Mouse (Mus musculus) midbrain, embryonic 16.5 days (tissue): Measurements from ENCODE around the gene Cdc42ep4. TPM values are rescaled to one million over a fixed set of nuclear protein-coding genes. Genes with fewer than 3 reads are reported as not detected.

Experiments
- ATAC-seq: fragments of 200-750 bp; cut with Nextera tagmentation; 2 replicates; pipeline ENCODE4 v1.8.0; 2017; ENCODE audit warnings: moderate TSS enrichment
- H3K27ac ChIP-seq: fragments of 300-500 bp; sonication (generic); 2 replicates; pipeline ENCODE4 v1.5.1; 2014; ENCODE audit warnings: mild to moderate bottlenecking, low read length, mixed read lengths
- H3K27me3 ChIP-seq: fragments of 300-500 bp; sonication (generic); 2 replicates; pipeline ENCODE4 v1.6.1; 2014; ENCODE audit warnings: low read depth, low read length, mixed read lengths; ENCODE audit not compliant: control insufficient read depth, insufficient read depth
- H3K36me3 ChIP-seq: fragments of 300-500 bp; sonication (generic); 2 replicates; pipeline ENCODE4 v1.6.1; 2014; ENCODE audit warnings: mild to moderate bottlenecking, low read length, moderate library complexity, mixed read lengths; ENCODE audit not compliant: control insufficient read depth, insufficient read depth
- H3K4me1 ChIP-seq: fragments of 300-500 bp; sonication (generic); 2 replicates; pipeline ENCODE4 v1.6.1; 2014; ENCODE audit warnings: mild to moderate bottlenecking, low read length, mixed read lengths; ENCODE audit not compliant: control insufficient read depth, insufficient read depth
- H3K4me2 ChIP-seq: fragments of 300-500 bp; sonication (generic); 2 replicates; pipeline ENCODE4 v1.6.1; 2014; ENCODE audit warnings: mild to moderate bottlenecking, low read length, mixed read lengths
- H3K4me3 ChIP-seq: fragments of 300-500 bp; sonication (generic); 2 replicates; pipeline ENCODE4 v1.5.1; 2014; ENCODE audit warnings: low read depth, mild to moderate bottlenecking, low read length, moderate library complexity, mixed read lengths
- H3K9ac ChIP-seq: fragments of 300-500 bp; sonication (generic); 2 replicates; pipeline ENCODE4 v1.6.1; 2014; ENCODE audit warnings: low read depth, low read length, mixed read lengths
- H3K9me3 ChIP-seq: fragments of 300-500 bp; sonication (generic); replicated peaks from 2 replicates; pipeline ENCODE4 v1.6.1; 2014; ENCODE audit warnings: mild to moderate bottlenecking, low read length, mixed read lengths; ENCODE audit not compliant: control insufficient read depth, poor library complexity, severe bottlenecking
- WGBS: fragments of 180-500 bp; shearing (Covaris S2); extraction: QIAGEN DNeasy Blood & Tissue Kit; methylation state at CpG from one replicate; pipeline ENCODE4 v1.1.7; 2014; 5-methylcytosine and 5-hydroxymethylcytosine counted together
- polyA plus RNA-seq: library from polyadenylated mRNA; unstranded; fragments of >200 nt; fragmentation: Nextera tagmentation; extraction: Ambion mirVana; gene quantifications from 2 replicates; pipeline ENCODE4 v1.2.1, GENCODE M21; 2015

Gene Cdc42ep4
- 73.2 and 75.0 TPM in 2 replicates for polyA plus RNA-seq

DNA sequence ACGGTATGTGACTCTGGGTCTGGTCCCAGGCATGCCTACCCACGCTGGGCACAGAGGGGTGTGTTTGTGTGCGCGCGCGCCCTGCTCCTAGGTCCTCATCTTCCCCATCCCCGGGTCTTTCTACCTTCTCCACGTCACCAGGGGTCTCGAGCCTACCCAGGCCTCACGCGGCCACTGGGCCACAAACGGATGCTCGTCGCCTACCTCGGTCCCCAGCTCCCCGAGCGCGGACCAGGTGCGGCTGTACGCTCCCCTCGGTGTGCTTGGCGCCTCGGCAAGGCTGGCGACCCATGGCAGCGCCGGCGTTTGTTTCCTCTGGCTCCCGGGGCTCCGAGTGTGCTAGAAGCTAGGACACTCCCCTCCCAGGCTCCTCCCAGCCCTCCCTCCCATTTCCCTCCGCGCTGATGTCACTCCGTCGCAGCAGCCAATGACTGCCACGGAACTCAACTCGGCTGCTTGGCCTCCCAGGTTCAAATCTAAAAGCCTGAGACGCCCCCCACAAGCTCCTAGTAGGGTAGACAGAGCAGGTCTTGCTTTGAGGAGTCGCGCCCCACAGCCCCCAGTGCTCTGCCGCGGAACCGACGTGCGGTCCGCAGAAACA is at the start of gene Cdc42ep4:
Gene Cdc42ep4 (minus strand): TSS at position 398 of the 601 bp plus-strand sequence.
- peak within 1 kb of the TSS; percentile 75 for H3K4me2 ChIP-seq
- WGBS, result under 1% methylated on average over 44 of the region's 44 CpGs
- H3K27ac ChIP-seq, result peak within 1 kb of the TSS; percentile 94
- no peaks in the 10 kb centered on the region for H3K36me3 ChIP-seq
- peaks cover 33% of the 10 kb centered on the region for H3K4me1 ChIP-seq
- H3K9me3 ChIP-seq, result no peaks in the 10 kb centered on the region
- H3K4me3 ChIP-seq, result peak within 1 kb of the TSS; percentile 86
- no peaks in the 10 kb centered on the region for H3K27me3 ChIP-seq
- peak within 1 kb of the TSS; percentile 89 for H3K9ac ChIP-seq
- peak; percentile 91 for ATAC-seq

DNA sequence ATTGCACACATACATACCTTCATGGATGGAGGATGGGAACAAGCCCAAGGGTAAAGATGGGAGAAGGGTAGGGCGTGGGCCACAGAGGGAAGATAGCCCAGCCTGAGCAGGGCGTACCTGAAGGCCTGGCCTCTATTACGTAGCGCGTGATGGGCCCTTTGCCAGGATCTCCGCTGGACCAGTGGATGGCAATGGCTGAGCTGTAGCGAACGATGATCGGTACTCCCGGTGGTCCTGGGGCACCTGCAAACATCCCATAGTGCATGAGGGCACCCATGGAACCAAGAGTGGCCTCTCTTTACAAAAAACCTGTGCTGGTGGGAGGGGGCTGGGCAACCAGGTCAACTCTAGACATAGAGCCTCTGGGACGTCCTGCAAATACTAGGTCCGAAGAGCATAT is 48.3 kb upstream of the Cdc42ep4 start:
- H3K9ac ChIP-seq, result no peak overlapping the region
- H3K27ac ChIP-seq, result no peak overlapping the region
- no peaks in the 10 kb centered on the region for H3K9me3 ChIP-seq
- H3K36me3 ChIP-seq, result no peaks in the 10 kb centered on the region
- ATAC-seq, result no peak
- no peak overlapping the region for H3K4me2 ChIP-seq
- H3K4me3 ChIP-seq, result no peak overlapping the region
- H3K4me1 ChIP-seq, result peaks cover 12% of the 10 kb centered on the region
- 97% methylated on average over 12 of the region's 12 CpGs for WGBS
- H3K27me3 ChIP-seq, result no peaks in the 10 kb centered on the region

DNA sequence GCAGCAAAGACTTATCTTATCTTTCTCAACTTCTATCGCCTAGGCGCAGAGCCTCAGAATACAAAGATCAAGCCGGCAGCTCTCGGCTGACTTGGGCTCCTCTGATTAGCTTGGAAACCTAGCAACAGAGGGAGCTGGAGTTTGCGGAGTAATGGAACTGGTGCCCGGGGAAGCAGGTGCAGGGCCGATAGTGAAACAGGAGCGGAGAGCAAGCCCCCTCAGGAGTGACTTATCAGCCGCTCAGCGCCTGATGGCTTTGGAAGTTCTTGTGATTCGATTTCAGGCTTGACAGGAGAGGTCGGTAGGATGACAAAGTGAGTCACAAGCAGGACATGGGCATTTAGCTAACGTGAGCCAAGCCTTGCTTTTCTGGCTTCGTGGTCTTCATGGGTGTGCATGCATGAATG is 47.4 kb upstream of the Cdc42ep4 start:
- no peaks in the 10 kb centered on the region for H3K27me3 ChIP-seq
- H3K4me2 ChIP-seq, result no peak overlapping the region
- no peaks in the 10 kb centered on the region for H3K9me3 ChIP-seq
- peaks cover 12% of the 10 kb centered on the region for H3K4me1 ChIP-seq
- H3K27ac ChIP-seq, result no peak overlapping the region
- WGBS, result 27% methylated on average over 14 of the region's 14 CpGs
- no peaks in the 10 kb centered on the region for H3K36me3 ChIP-seq
- H3K4me3 ChIP-seq, result no peak overlapping the region
- H3K9ac ChIP-seq, result no peak overlapping the region
- ATAC-seq, result no peak

DNA sequence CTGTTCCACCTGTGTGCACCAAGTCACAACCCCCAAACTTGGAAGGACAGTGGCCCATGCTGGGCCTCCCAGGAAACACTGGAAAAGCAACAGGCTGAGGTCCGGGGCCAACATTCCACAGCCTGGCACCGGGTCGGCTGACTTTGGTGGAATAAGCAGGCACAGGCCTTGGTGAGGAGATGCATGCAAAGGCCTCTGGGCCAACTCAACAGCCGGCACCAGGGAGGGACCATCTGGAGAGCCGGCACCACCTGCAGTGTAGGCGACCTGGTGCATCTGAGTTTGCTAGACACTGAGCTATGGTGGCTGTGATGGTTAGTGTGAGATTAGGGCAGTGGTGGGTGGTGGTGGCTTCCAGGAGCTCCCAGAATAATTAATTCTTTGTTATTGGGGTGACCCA is 46.3 kb upstream of the Cdc42ep4 start:
- no peak for ATAC-seq

DNA sequence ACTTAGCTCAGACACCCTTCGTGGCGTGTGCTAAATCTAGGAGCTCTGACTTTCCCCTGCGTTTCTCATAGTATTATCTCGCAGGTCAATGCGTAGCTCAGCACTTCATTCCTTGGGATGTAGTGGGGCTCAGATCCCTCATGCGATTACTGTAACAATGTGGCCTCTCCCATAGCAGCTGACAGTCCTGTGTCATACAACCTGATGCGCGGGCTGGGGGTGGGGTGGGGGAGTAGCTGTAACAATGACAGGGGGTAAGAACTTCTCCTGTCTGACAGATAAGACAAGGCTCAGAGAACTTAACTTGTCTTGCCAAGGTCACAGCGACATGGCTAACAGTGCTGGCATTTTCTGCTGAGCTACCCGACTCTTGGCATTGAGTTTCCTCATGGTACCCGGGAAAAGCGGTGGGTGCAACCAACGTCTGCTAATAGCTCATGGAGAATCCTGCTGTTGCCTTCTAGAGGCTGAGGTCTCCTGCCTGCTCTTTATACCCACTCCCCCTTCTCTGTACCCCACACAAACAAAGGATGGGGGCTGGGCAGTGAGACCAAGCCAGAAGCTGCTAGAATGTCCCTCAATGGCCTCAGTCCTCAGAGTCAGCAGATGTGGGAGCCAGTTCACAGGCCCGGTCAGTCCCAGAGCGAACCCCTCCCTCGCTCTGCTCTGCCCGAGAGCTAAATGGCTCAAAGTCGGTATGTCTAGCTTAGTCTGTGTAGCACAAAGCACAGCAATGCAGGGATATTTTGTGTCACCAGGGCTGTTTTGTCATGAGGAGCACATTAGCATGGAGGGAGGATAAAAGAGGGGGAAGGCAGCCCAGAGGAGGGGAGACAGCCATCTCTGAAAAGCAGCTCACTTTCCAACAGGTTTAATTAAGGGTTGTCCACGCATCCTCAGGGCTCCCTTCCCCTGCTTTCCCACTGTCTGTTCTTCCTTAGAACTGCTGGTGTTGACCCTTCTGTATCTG is 45.6 kb upstream of the Cdc42ep4 start:
- WGBS, result 45% methylated on average over 19 of the region's 19 CpGs
- no peaks in the 10 kb centered on the region for H3K27me3 ChIP-seq
- 0 out of 2 replicates have a peak, but pooled peaks have one; percentile 14 for ATAC-seq
- peaks cover 12% of the 10 kb centered on the region for H3K4me1 ChIP-seq
- no peak overlapping the region; the same call in 1 of the 2 replicates for H3K4me2 ChIP-seq
- H3K36me3 ChIP-seq, result no peaks in the 10 kb centered on the region
- H3K27ac ChIP-seq, result peak overlapping the region; percentile 53; the same call in 1 of the 2 replicates
- H3K9ac ChIP-seq, result 0 out of 2 replicates have a peak overlapping the region, but pooled peaks have one; percentile 26
- H3K9me3 ChIP-seq, result no peaks in the 10 kb centered on the region
- H3K4me3 ChIP-seq, result no peak overlapping the region

More for the DNA sequence above, 46.3 kb upstream of the Cdc42ep4 start:
- Histone ChIP-seq H3K9ac (0 out of 2 replicates have a peak overlapping the region, but pooled peaks have one; percentile 26), H3K36me3 (no peaks in the 10 kb centered on the region), H3K4me2 (no peak overlapping the region), H3K9me3 (no peaks in the 10 kb centered on the region), H3K27me3 (no peaks in the 10 kb centered on the region), H3K4me3 (no peak overlapping the region), H3K4me1 (peaks cover 12% of the 10 kb centered on the region), H3K27ac (no peak overlapping the region)
- WGBS, result 72% methylated on average over 6 of the region's 6 CpGs

DNA sequence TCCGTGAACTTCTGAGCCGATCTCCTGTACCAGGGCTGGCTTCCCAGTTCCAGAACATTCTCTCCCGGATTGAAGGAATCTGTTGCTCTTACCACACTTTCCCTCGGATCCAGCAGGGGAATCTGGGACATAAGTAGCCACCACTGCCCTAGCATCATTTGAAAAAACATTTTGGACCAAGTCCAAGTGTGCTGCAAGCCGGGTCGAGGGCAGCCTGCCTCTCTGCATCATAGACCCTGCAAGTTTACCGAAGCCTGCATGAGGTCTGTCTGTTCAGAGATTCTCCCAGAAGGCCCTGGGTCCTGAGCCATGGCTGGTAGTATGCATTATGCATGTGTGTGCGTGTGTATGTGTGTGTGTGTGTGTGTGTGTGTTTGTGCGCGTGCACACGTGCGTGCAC is 44.2 kb upstream of the Cdc42ep4 start:
- Histone ChIP-seq H3K36me3 (no peaks in the 10 kb centered on the region), H3K4me2 (no peak overlapping the region), H3K27me3 (no peaks in the 10 kb centered on the region), H3K9me3 (no peaks in the 10 kb centered on the region), H3K4me3 (no peak overlapping the region), H3K27ac (no peak overlapping the region), H3K4me1 (peaks cover 17% of the 10 kb centered on the region), H3K9ac (no peak overlapping the region)
- 79% methylated on average over 12 of the region's 12 CpGs for WGBS
- ATAC-seq, result no peak

DNA sequence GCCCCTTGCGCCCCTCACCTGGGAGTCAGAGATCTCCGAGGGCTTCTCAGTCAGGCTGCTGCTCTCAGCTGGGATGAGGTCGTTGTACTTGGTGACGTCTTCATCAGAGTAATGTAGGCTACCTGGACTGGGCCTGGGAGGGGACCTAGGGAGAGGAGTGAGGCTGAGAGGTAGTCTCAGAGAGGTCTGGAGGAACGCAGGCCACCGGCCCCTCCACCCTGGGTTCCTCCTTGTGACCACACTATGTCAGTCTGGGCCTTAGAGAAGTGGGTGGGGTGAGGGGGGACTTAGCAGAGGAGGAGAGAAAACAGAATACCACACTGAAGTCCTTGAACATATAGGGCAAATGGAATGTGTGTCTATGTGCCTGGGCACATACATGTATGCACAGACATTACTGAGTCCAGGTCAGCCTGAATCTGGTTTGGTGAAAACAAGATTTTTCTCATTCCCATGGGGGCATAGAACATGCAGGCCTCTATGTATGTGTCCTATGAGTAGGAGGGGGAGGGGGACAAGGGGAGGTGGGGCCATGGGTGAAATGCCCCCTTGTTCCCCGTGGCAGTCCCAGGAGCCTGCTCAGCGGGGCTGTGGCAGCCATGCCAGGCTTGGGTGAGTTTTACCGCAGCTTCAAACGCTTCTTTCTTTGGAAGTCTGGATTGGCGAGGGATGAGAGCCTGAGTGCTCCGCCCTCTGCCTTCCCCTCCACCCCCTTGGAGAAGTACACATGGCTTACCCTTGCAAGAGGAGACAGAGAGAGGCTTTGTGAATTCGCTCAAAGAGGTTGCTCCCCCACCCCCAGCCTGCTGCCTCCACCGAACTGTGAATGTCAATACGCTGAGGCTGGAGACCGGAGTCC is 39.9 kb upstream of the Cdc42ep4 start:
- 30% methylated on average over 16 of the region's 16 CpGs for WGBS
- peak overlapping the region; percentile 42 for H3K27ac ChIP-seq
- H3K9ac ChIP-seq, result 0 out of 2 replicates have a peak overlapping the region, but pooled peaks have one; percentile 6
- H3K9me3 ChIP-seq, result no peaks in the 10 kb centered on the region
- H3K36me3 ChIP-seq, result no peaks in the 10 kb centered on the region
- H3K27me3 ChIP-seq, result no peaks in the 10 kb centered on the region
- peak; percentile 86 for ATAC-seq
- H3K4me2 ChIP-seq, result no peak overlapping the region
- H3K4me3 ChIP-seq, result no peak overlapping the region
- H3K4me1 ChIP-seq, result peaks cover 5% of the 10 kb centered on the region

DNA sequence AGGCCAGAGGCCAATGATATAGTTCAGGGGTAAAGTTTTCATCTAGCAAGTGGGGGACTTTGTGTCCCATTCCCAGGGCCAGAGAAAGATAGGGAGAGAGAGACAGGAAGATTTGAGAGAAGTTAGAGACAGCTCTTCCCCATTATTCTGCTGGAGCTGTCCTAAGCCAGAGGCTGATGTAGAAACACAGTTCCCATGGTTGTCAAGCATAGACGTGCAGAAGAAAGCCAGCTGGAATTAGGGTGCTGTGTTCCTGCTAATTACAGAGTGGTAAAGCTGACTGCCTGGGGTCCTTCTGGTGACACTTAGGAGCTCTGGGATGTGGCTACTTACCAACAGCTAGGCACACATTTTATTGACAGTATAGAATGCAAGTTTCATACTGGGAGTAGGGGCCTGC is 37.4 kb upstream of the Cdc42ep4 start:
- Histone ChIP-seq H3K4me2 (no peak overlapping the region), H3K4me3 (no peak overlapping the region), H3K27me3 (no peaks in the 10 kb centered on the region), H3K27ac (no peak overlapping the region), H3K9ac (no peak overlapping the region), H3K9me3 (no peaks in the 10 kb centered on the region), H3K4me1 (peaks cover 24% of the 10 kb centered on the region), H3K36me3 (no peaks in the 10 kb centered on the region)
- WGBS, result 24% methylated on average over 1 of the region's 1 CpGs
- ATAC-seq, result no peak
